Mouse (Mus musculus) liver, embryonic 12.5 days (tissue): ENCODE measurements around the gene Pelo. TPM values are rescaled to one million over a fixed set of nuclear protein-coding genes. Genes with fewer than 3 reads are reported as not detected.

Source experiments
- ATAC-seq: fragments of 200-750 bp; cut with Nextera tagmentation; 2 replicates; pipeline ENCODE4 v1.8.0; 2017; ENCODE audit warnings: moderate number of reproducible peaks, mild to moderate bottlenecking, moderate library complexity
- H3K27ac ChIP-seq: fragments of 300-500 bp; sonication (generic); 2 replicates; pipeline ENCODE4 v1.5.1; 2016; ENCODE audit warnings: mild to moderate bottlenecking
- H3K27me3 ChIP-seq: fragments of 300-500 bp; sonication (generic); replicated peaks from 2 replicates; pipeline ENCODE4 v1.6.1; 2016; ENCODE audit warnings: mild to moderate bottlenecking, moderate library complexity
- H3K36me3 ChIP-seq: fragments of 300-500 bp; sonication (generic); 2 replicates; pipeline ENCODE4 v1.6.1; 2016; ENCODE audit warnings: mild to moderate bottlenecking, moderate library complexity
- H3K4me1 ChIP-seq: fragments of 300-500 bp; sonication (generic); 2 replicates; pipeline ENCODE4 v1.6.1; 2016
- H3K4me2 ChIP-seq: fragments of 300-500 bp; sonication (generic); 2 replicates; pipeline ENCODE4 v1.6.1; 2016; ENCODE audit warnings: mild to moderate bottlenecking, moderate library complexity
- H3K4me3 ChIP-seq: fragments of 300-500 bp; sonication (generic); 2 replicates; pipeline ENCODE4 v1.5.1; 2016; ENCODE audit warnings: mild to moderate bottlenecking, moderate library complexity
- H3K9ac ChIP-seq: fragments of 300-500 bp; sonication (generic); 2 replicates; pipeline ENCODE4 v1.6.1; 2016; ENCODE audit warnings: mild to moderate bottlenecking, moderate library complexity
- H3K9me3 ChIP-seq: fragments of 300-500 bp; sonication (generic); replicated peaks from 2 replicates; pipeline ENCODE4 v1.6.1; 2016; ENCODE audit warnings: mild to moderate bottlenecking, moderate library complexity
- WGBS: fragments of 180-500 bp; shearing (Covaris S2); methylation state at CpG from one replicate; pipeline ENCODE4 v1.1.7; 2016; ENCODE audit not compliant: insufficient replicate concordance; 5-methylcytosine and 5-hydroxymethylcytosine counted together
- polyA plus RNA-seq: library from polyadenylated mRNA; unstranded; fragments of >200 nt; fragmentation: Nextera tagmentation; extraction: Ambion mirVana; gene quantifications from 2 replicates; pipeline ENCODE4 v1.2.1, GENCODE M21; 2016

The Pelo gene
- polyA plus RNA-seq, 1 experiment from 2014 or later = 6.0 TPM

GRCm38 (mm10) chr13:115095392-115095791, 5.4 kb upstream of the Pelo start:
- H3K4me2 ChIP-seq = no peak overlapping the region
- H3K36me3 ChIP-seq = no peaks in the 10 kb centered on the region
- H3K27me3 ChIP-seq = peaks cover 12% of the 10 kb centered on the region
- 87% methylated on average over 2 of the region's 2 CpGs for WGBS
- H3K9me3 ChIP-seq = no peaks in the 10 kb centered on the region
- no peak for ATAC-seq
- H3K4me1 ChIP-seq = peaks cover 15% of the 10 kb centered on the region
- H3K27ac ChIP-seq = no peak overlapping the region
- no peak overlapping the region for H3K9ac ChIP-seq
- no peak overlapping the region for H3K4me3 ChIP-seq

DNA sequence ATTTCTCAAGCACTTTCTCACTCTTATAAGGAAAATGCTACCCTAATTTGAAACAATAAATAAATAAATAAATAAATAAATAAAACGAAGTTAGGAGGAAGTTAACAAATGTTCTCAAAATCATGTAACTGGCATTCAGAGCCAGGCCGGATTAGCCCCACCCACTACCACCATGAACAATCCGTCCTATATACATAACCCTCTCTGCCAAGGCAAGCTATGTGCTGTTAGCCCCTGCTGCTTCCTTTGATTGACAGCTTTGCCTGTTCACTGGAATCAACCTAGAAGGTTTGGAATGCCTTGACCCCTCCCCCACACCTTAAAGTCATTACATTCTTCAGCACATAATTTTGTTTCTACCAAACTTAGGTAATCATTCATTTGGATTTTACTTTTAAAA, 1.5 kb upstream of the Pelo start:
- Histone ChIP-seq H3K27me3 (no peaks in the 10 kb centered on the region), H3K4me3 (peak overlapping the region; percentile 86; the same call in 1 of the 2 replicates), H3K9ac (peak overlapping the region; percentile 95; the same call in 1 of the 2 replicates), H3K9me3 (no peaks in the 10 kb centered on the region), H3K4me2 (peak overlapping the region; percentile 97), H3K4me1 (peaks cover 41% of the 10 kb centered on the region), H3K36me3 (peaks cover 25% of the 10 kb centered on the region), H3K27ac (peak overlapping the region; percentile 98)
- 41% methylated on average over 3 of the region's 3 CpGs for WGBS
- no peak for ATAC-seq

DNA sequence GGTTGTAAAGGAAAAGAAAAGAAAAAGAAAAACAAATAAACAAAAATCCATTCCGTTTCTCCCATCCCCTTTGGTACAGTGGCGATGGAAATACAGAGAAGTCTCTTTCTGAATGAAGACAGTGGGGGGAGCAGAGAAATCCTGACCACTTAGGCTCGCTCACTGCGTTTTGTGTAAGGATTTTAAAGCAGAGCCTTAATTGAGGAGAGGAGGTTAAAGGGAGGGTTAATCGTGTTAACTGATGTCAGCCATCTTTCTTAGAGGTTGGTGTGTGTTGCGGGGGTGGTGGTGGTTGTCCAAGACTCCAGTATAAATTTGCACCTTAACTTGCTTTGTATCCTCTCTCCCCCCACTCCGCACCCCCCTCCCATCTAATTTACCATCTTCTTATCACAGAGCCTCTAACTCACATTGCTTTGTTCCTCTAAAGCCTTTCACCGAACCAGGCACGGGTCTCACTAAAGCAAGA, 1.0 kb upstream of the Pelo start:
- 28% methylated on average over 9 of the region's 9 CpGs for WGBS
- H3K27ac ChIP-seq = peak overlapping the region; percentile 98
- H3K9ac ChIP-seq = peak overlapping the region; percentile 95
- H3K4me2 ChIP-seq = peak overlapping the region; percentile 97
- H3K36me3 ChIP-seq = peaks cover 28% of the 10 kb centered on the region
- H3K4me3 ChIP-seq = peak overlapping the region; percentile 86
- H3K4me1 ChIP-seq = peaks cover 41% of the 10 kb centered on the region
- no peaks in the 10 kb centered on the region for H3K9me3 ChIP-seq
- peak; percentile 48 for ATAC-seq
- H3K27me3 ChIP-seq = no peaks in the 10 kb centered on the region

- no peaks in the 10 kb centered on the region for H3K27me3 ChIP-seq
- H3K9me3 ChIP-seq = no peaks in the 10 kb centered on the region
- peak overlapping the region; percentile 97 for H3K4me2 ChIP-seq
- peak overlapping the region; percentile 95 for H3K9ac ChIP-seq
- WGBS = 4% methylated on average over 34 of the region's 35 CpGs
- peaks cover 35% of the 10 kb centered on the region for H3K36me3 ChIP-seq
- peak overlapping the region; percentile 98 for H3K27ac ChIP-seq
- H3K4me1 ChIP-seq = peaks cover 41% of the 10 kb centered on the region
- peak overlapping the region; percentile 86 for H3K4me3 ChIP-seq
- peak; percentile 55 for ATAC-seq
These were observed 476 bp downstream of the Pelo start for GRCm38 (mm10) chr13:115089395-115090025.

DNA sequence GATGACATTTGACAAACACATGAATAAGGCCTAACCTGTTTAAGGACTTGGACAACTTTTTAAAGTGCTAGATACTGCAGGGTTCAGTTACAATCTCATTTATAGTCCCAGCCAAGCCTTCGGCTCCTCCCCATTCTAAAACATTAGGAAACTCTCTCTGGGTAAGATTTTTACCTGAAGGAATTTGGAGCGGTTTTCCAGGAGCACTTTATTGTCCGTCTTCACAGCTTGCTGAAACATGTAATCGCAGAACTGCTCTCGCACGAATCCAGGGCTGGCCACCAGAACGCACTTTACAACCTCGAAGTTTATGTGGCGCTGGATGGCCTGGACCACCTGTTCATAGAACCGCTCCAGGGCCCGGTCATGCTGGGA, 979 bp downstream of the Pelo start:
- WGBS = 40% methylated on average over 11 of the region's 11 CpGs
- H3K27me3 ChIP-seq = no peaks in the 10 kb centered on the region
- peak overlapping the region; percentile 98 for H3K27ac ChIP-seq
- no peak for ATAC-seq
- peaks cover 41% of the 10 kb centered on the region for H3K4me1 ChIP-seq
- peak overlapping the region; percentile 95 for H3K9ac ChIP-seq
- H3K9me3 ChIP-seq = no peaks in the 10 kb centered on the region
- H3K4me3 ChIP-seq = peak overlapping the region; percentile 86
- peaks cover 35% of the 10 kb centered on the region for H3K36me3 ChIP-seq
- H3K4me2 ChIP-seq = peak overlapping the region; percentile 97

GRCm38 (mm10) chr13:115085974-115086373, 4.0 kb downstream of the Pelo start:
- no peak overlapping the region for H3K27ac ChIP-seq
- peaks cover 30% of the 10 kb centered on the region for H3K4me1 ChIP-seq
- no peaks in the 10 kb centered on the region for H3K27me3 ChIP-seq
- H3K36me3 ChIP-seq = peaks cover 42% of the 10 kb centered on the region
- H3K9me3 ChIP-seq = no peaks in the 10 kb centered on the region
- H3K9ac ChIP-seq = no peak overlapping the region
- no peak overlapping the region for H3K4me3 ChIP-seq
- WGBS = 62% methylated on average over 6 of the region's 6 CpGs
- no peak overlapping the region for H3K4me2 ChIP-seq
- ATAC-seq = no peak

DNA sequence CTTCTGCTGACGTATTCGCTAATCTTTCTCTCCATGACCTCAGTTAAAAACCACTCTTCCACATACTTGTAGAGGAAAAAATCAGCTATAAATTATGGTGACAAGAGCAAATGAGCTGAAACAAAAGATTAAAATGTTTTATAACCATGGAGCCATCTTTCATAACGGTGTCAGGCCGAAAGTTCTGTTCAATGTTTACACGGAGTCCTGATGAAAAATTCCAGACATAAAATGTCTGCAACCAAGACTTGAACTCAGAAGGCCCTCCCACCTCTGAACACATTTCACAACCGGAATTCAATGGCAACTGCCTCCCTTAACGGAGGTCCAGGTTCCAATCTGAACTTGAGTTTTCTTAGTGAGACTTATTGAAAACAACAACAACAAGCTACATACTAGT, 7.6 kb downstream of the Pelo start:
- ATAC-seq = no peak
- no peak overlapping the region for H3K9ac ChIP-seq
- 79% methylated on average over 7 of the region's 7 CpGs for WGBS

DNA sequence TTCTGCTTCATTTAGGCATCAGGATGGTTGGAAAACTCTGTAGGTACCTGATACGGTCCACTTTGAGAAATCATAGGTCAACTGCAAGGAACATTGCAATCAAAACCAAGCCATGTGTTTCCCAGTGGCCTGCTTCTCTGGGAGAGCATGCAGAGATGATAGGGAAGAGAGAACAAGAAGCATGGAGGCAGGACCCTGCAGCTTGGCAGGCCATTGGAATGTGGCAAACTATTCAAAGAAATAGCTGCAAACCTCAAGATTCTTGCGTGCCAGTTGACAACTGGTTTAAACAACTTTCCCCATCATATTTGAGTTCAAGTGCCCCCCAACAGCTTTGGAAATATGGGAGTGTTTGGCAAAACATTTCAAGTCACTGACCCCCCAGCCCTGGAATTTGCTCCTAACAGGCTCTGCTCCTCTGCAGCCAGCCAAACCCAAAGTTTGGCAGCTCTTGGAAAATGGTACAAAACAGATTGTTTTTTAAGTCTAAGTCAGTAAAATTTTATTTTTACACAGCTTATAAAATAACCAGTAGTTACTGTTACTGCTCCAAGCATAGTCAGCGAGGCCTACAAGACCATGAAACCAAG, 9.9 kb downstream of the Pelo start:
- no peak overlapping the region for H3K4me2 ChIP-seq
- WGBS = 77% methylated on average over 3 of the region's 3 CpGs
- ATAC-seq = no peak

More for the DNA sequence above, 7.6 kb downstream of the Pelo start:
- H3K27ac ChIP-seq = no peak overlapping the region
- no peak overlapping the region for H3K4me3 ChIP-seq
- peaks cover 6% of the 10 kb centered on the region for H3K4me1 ChIP-seq
- H3K4me2 ChIP-seq = no peak overlapping the region
- H3K27me3 ChIP-seq = no peaks in the 10 kb centered on the region
- peaks cover 22% of the 10 kb centered on the region for H3K36me3 ChIP-seq
- no peaks in the 10 kb centered on the region for H3K9me3 ChIP-seq

GRCm38 (mm10) chr13:115078997-115079685, 10.8 kb downstream of the Pelo start:
- H3K4me2 ChIP-seq = no peak overlapping the region
- H3K36me3 ChIP-seq = peaks cover 6% of the 10 kb centered on the region; the same call in 1 of the 2 replicates
- no peak overlapping the region for H3K9ac ChIP-seq
- no peaks in the 10 kb centered on the region; the same call in 1 of the 2 replicates for H3K4me1 ChIP-seq
- ATAC-seq = no peak
- no peaks in the 10 kb centered on the region for H3K27me3 ChIP-seq
- 58% methylated on average over 6 of the region's 6 CpGs for WGBS
- H3K27ac ChIP-seq = no peak overlapping the region
- H3K9me3 ChIP-seq = no peaks in the 10 kb centered on the region
- no peak overlapping the region for H3K4me3 ChIP-seq

More for the DNA sequence above, 9.9 kb downstream of the Pelo start:
- no peaks in the 10 kb centered on the region; the same call in 1 of the 2 replicates for H3K4me1 ChIP-seq
- no peak overlapping the region for H3K4me3 ChIP-seq
- no peaks in the 10 kb centered on the region for H3K27me3 ChIP-seq
- peaks cover 6% of the 10 kb centered on the region; the same call in 1 of the 2 replicates for H3K36me3 ChIP-seq
- H3K9me3 ChIP-seq = no peaks in the 10 kb centered on the region
- no peak overlapping the region for H3K27ac ChIP-seq
- H3K9ac ChIP-seq = no peak overlapping the region

- no peaks in the 10 kb centered on the region for H3K27me3 ChIP-seq
- H3K9ac ChIP-seq = no peak overlapping the region
- no peak overlapping the region for H3K4me3 ChIP-seq
- H3K36me3 ChIP-seq = no peaks in the 10 kb centered on the region
- no peak overlapping the region for H3K27ac ChIP-seq
- H3K9me3 ChIP-seq = no peaks in the 10 kb centered on the region
- 45% methylated on average over 9 of the region's 9 CpGs for WGBS
- H3K4me2 ChIP-seq = no peak overlapping the region
- H3K4me1 ChIP-seq = no peaks in the 10 kb centered on the region; the same call in 1 of the 2 replicates
- ATAC-seq = no peak
These were observed 12.4 kb downstream of the Pelo start for GRCm38 (mm10) chr13:115077346-115078134.

DNA sequence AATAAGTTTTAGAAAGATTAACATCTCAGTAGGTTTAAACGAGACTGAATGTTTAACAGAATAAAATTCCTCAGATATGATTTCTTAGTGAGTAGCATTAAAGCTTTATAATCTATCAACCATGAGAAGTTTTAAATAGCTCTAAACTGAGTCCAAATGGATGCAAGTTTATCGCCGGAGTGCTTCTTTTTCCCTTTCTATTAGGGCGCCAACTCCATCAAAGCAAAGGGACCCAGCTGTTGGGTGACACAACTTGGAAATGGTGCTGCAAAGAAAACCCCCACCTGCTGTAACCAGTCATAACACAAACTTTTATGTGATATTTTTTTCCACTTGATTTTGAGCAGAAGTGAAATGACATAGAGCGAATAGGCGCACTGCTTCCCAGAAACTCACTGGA, 17.6 kb downstream of the Pelo start:
- H3K27me3 ChIP-seq = no peaks in the 10 kb centered on the region
- H3K9ac ChIP-seq = no peak overlapping the region
- no peak overlapping the region for H3K4me3 ChIP-seq
- no peak overlapping the region for H3K4me2 ChIP-seq
- ATAC-seq = no peak
- no peaks in the 10 kb centered on the region; the same call in 1 of the 2 replicates for H3K4me1 ChIP-seq
- no peaks in the 10 kb centered on the region for H3K36me3 ChIP-seq
- H3K9me3 ChIP-seq = no peaks in the 10 kb centered on the region
- 79% methylated on average over 6 of the region's 6 CpGs for WGBS
- no peak overlapping the region for H3K27ac ChIP-seq
